In the genomic region with DNA sequence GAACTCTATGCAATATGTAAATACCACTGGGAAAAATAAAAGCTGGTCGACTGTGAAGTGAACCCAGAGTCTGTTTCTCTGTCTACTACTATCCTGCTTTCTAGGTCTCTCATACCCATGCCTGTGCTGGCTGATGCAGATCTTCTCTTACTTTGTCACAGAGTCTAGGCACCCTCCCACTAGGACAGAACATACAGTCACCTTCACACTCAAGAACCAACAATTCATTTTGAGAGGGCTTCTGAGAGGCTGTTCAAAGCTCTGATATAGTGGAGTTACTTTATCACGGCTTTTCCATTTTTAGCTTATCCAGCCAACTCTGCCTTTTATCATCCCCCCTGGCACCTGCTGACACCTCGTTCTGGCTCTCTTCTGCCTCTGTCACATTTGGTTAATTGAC, we compare ENCODE assay signal across 19 mouse cellular contexts.
"Had no signal": no experiment of that assay in that cellular context is flagged by ENCODE, and none has a peak within 500 bp of the region (broad histone marks: within the 10 kb centered on the region; RNA-seq: fewer than 3 reads in every experiment).

No protein-coding gene starts in this region.

- H3K9me3 ChIP-seq: midbrain, embryonic 10.5 days; midbrain, embryonic 12.5 days; neural tube, embryonic 13.5 days; neural tube, embryonic 15.5 days had no signal

- H3K4me1 ChIP-seq: midbrain, embryonic 10.5 days; midbrain, embryonic 12.5 days; neural tube, embryonic 13.5 days; neural tube, embryonic 15.5 days had no signal

- H3K4me3 ChIP-seq: midbrain, embryonic 10.5 days; midbrain, embryonic 12.5 days; myocyte; neural tube, embryonic 13.5 days; neural tube, embryonic 15.5 days had no signal

- ATAC-seq: midbrain, embryonic 16.5 days had no signal

- H3K9ac ChIP-seq: lung, embryonic 14.5 days; midbrain, embryonic 12.5 days; neural tube, embryonic 13.5 days; neural tube, embryonic 15.5 days had no signal

- H3K36me3 ChIP-seq: midbrain, embryonic 10.5 days; midbrain, embryonic 12.5 days; neural tube, embryonic 13.5 days; neural tube, embryonic 15.5 days had no signal

- H3K27ac ChIP-seq: midbrain, embryonic 10.5 days; midbrain, embryonic 12.5 days; neural tube, embryonic 13.5 days; neural tube, embryonic 15.5 days had no signal

- DNase-seq: lung, adult 18-20 months; lung, embryonic 14.5 days; lung, postnatal 10 days; lung, postnatal 4 days; midbrain, embryonic 14.5 days; retina, postnatal 1 day; right cerebral cortex, adult 18-20 months; right cerebral cortex, postnatal 25 days; right cerebral cortex, postnatal 4 days; spleen, adult 18-20 months; thymus, adult 18-20 months; thymus, postnatal 14 days; thymus, postnatal 36 days had no signal

- H3K4me2 ChIP-seq: lung, embryonic 14.5 days; midbrain, embryonic 12.5 days; neural tube, embryonic 13.5 days; neural tube, embryonic 15.5 days had no signal

- H3K27me3 ChIP-seq: midbrain, embryonic 12.5 days; neural tube, embryonic 13.5 days; neural tube, embryonic 15.5 days had no signal
